Mouse (Mus musculus) heart, embryonic 10.5 days (tissue): ENCODE results near the gene Rdh19. TPM values are rescaled to one million over a fixed set of nuclear protein-coding genes. Genes with fewer than 3 reads are reported as not detected.
"Not testable (repeated sequence)": the region's sequence is repeated elsewhere in the genome, so short reads cannot be mapped to it uniquely, and the experiment has no call there.

Experiments
- DNase-seq: peaks from one replicate; pipeline ENCODE4 v3.0.0-alpha.2; 2017; ENCODE audit warnings: low spot score
- H3K27ac ChIP-seq: fragments of 300-500 bp; sonication (generic); 2 replicates; pipeline ENCODE4 v1.5.1; 2016; ENCODE audit warnings: mild to moderate bottlenecking
- H3K27me3 ChIP-seq: fragments of 300-500 bp; sonication (generic); 2 replicates; pipeline ENCODE4 v1.6.1; 2016; ENCODE audit warnings: mild to moderate bottlenecking; ENCODE audit not compliant: poor library complexity, insufficient read depth, severe bottlenecking
- H3K36me3 ChIP-seq: fragments of 300-500 bp; sonication (generic); 2 replicates; pipeline ENCODE4 v1.6.1; 2016; ENCODE audit warnings: mild to moderate bottlenecking, moderate library complexity
- H3K4me1 ChIP-seq: fragments of 300-500 bp; sonication (generic); 2 replicates; pipeline ENCODE4 v1.6.1; 2016; ENCODE audit warnings: mild to moderate bottlenecking
- H3K4me3 ChIP-seq: fragments of 300-500 bp; sonication (generic); 2 replicates; pipeline ENCODE4 v1.5.1; 2016; ENCODE audit warnings: mild to moderate bottlenecking, moderate library complexity
- H3K9me3 ChIP-seq: fragments of 300-500 bp; sonication (generic); 2 replicates; pipeline ENCODE4 v1.6.1; 2016; ENCODE audit warnings: mild to moderate bottlenecking, moderate library complexity
- WGBS: fragments of 180-500 bp; shearing (Covaris S2); methylation state at CpG from one replicate; pipeline ENCODE4 v1.1.7; 2016; 5-methylcytosine and 5-hydroxymethylcytosine counted together
- polyA plus RNA-seq: library from polyadenylated mRNA; unstranded; fragments of >200 nt; fragmentation: Nextera tagmentation; extraction: Ambion mirVana; gene quantifications from 2 replicates; pipeline ENCODE4 v1.2.1, GENCODE M21; 2016

Rdh19 gene
- polyA plus RNA-seq: not detected in 2 replicates

- H3K36me3 ChIP-seq: no peaks in the 10 kb centered on the region
- no peaks in the 10 kb centered on the region for H3K4me1 ChIP-seq
- H3K27me3 ChIP-seq: no peaks in the 10 kb centered on the region
- no peaks in the 10 kb centered on the region for H3K9me3 ChIP-seq
- whole genome bisulfite sequencing: 71% methylated on average over 1 of the region's 1 CpGs
- no peak within 1 kb of the TSS for H3K27ac ChIP-seq
- no peak within 1 kb of the TSS for H3K4me3 ChIP-seq
- no peak for DNase-seq
Measured at GRCm38 (mm10) chr10:127849628-127850027, at the start of gene Rdh19. TSS of gene Rdh19 (plus strand) at chr10:127849928.

DNA sequence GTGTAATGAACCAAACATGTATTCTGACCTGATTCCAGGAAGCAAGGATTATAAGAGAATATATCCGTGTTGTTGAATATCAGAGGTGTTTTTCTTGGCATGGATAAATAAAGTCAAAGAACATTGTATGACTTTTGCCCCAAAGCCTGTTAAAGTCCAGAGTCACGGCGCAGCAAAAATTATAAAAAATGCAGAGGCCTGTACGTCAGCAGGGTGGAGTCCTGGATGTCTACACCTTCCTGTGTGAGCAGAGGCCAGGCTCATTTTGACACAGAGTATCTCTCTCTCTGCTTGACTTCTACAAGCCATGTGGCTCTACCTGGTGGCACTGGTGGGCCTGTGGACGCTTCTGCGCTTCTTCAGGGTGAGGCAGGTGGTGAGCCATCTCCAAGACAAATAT lies 48.8 kb upstream of the Rdh19 start, which contains the start of gene Rdh16:
TSS of gene Rdh16 (plus strand) at position 262 of the 400 bp plus-strand sequence.
- Histone ChIP-seq H3K4me1 (no peaks in the 10 kb centered on the region), H3K27me3 (no peaks in the 10 kb centered on the region), H3K9me3 (no peaks in the 10 kb centered on the region), H3K4me3 (no peak within 1 kb of the TSS), H3K36me3 (no peaks in the 10 kb centered on the region), H3K27ac (no peak within 1 kb of the TSS)
- DNase-seq: no peak
- 84% methylated on average over 6 of the region's 6 CpGs for WGBS

DNA sequence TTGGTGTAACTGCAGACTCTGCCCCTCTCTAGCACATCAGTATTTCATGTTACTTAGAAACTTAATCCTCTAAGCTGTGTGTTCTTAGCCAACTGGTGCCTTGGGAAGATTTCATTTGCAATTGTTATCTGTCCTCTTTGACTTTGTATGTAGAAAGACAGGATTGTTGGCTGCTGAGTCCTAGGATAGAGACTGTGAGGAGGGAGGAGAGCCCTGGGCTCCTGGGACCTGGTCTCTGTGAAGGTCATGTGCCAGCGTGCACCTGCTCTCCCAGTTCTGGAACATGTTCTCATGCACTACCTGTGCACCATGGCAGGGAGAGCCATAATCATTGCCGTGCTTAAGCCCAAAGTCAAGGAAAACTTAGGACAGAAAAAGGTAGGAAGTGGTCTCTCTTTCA lies 48.1 kb upstream of the Rdh19 start:
- 83% methylated on average over 2 of the region's 2 CpGs for WGBS
- DNase-seq: no peak
- Histone ChIP-seq H3K4me3 (no peak overlapping the region), H3K27me3 (no peaks in the 10 kb centered on the region), H3K4me1 (no peaks in the 10 kb centered on the region), H3K36me3 (no peaks in the 10 kb centered on the region), H3K9me3 (no peaks in the 10 kb centered on the region), H3K27ac (no peak overlapping the region)

- Histone ChIP-seq H3K36me3 (no peaks in the 10 kb centered on the region), H3K27ac (no peak overlapping the region), H3K4me3 (no peak overlapping the region)
Measured at GRCm38 (mm10) chr10:127802236-127802635, 47.5 kb upstream of the Rdh19 start.

GRCm38 (mm10) chr10:127804416-127804815 lies 45.3 kb upstream of the Rdh19 start:
- 65% methylated on average over 7 of the region's 7 CpGs for WGBS
- Histone ChIP-seq H3K4me1 (no peaks in the 10 kb centered on the region), H3K9me3 (no peaks in the 10 kb centered on the region), H3K36me3 (no peaks in the 10 kb centered on the region), H3K27ac (no peak overlapping the region), H3K4me3 (no peak overlapping the region), H3K27me3 (no peaks in the 10 kb centered on the region)
- no peak for DNase-seq

More at GRCm38 (mm10) chr10:127802236-127802635, 47.5 kb upstream of the Rdh19 start:
- Histone ChIP-seq H3K27me3 (no peaks in the 10 kb centered on the region), H3K9me3 (no peaks in the 10 kb centered on the region), H3K4me1 (no peaks in the 10 kb centered on the region)
- 68% methylated on average over 5 of the region's 5 CpGs for WGBS
- no peak for DNase-seq

- H3K27ac ChIP-seq: no peak overlapping the region
- H3K27me3 ChIP-seq: no peaks in the 10 kb centered on the region
- no peaks in the 10 kb centered on the region for H3K4me1 ChIP-seq
- H3K4me3 ChIP-seq: no peak overlapping the region
- no peak for DNase-seq
- peaks cover 1% of the 10 kb centered on the region; the same call in 1 of the 2 replicates for H3K9me3 ChIP-seq
- no peaks in the 10 kb centered on the region for H3K36me3 ChIP-seq
Measured at GRCm38 (mm10) chr10:127815888-127816287, 33.8 kb upstream of the Rdh19 start.

GRCm38 (mm10) chr10:127817268-127817910 lies 32.3 kb upstream of the Rdh19 start:
- not testable (repeated sequence) for DNase-seq, H3K27me3 ChIP-seq, H3K4me1 ChIP-seq, H3K36me3 ChIP-seq, H3K27ac ChIP-seq, H3K4me3 ChIP-seq, H3K9me3 ChIP-seq
- 69% methylated on average over 4 of the region's 4 CpGs for WGBS

GRCm38 (mm10) chr10:127821806-127822205 lies 27.9 kb upstream of the Rdh19 start:
- not testable (repeated sequence) for H3K36me3 ChIP-seq, H3K27me3 ChIP-seq, H3K27ac ChIP-seq, H3K9me3 ChIP-seq, H3K4me1 ChIP-seq, DNase-seq, H3K4me3 ChIP-seq
- 82% methylated on average over 2 of the region's 2 CpGs for WGBS

GRCm38 (mm10) chr10:127825386-127825785 lies 24.3 kb upstream of the Rdh19 start:
- Histone ChIP-seq H3K9me3 (peaks cover 3% of the 10 kb centered on the region; the same call in 1 of the 2 replicates), H3K27me3 (no peaks in the 10 kb centered on the region), H3K27ac (no peak overlapping the region), H3K4me3 (no peak overlapping the region), H3K4me1 (no peaks in the 10 kb centered on the region), H3K36me3 (no peaks in the 10 kb centered on the region)
- DNase-seq: no peak
- WGBS: 69% methylated on average over 6 of the region's 6 CpGs

DNA sequence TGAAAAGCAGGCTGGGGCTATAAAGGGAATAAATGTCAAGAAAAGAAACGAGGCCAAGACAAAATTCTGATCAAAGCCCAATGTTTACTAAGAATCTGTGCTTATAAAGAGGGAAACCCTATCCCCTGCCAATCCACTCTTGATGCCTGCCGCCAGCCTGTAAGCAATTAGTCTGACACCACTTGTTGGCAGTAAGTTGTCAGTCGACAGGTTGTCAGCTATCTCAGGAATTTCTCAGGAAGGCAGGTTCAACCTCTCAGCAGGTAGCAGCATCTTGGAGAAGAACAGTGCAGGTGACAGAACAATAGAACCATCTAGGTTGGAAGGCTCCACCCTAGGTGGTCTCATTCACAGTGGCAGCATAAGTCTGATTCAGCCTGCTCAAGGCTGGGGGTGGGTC lies 20.6 kb upstream of the Rdh19 start:
- DNase-seq: no peak
- WGBS: 66% methylated on average over 3 of the region's 3 CpGs

DNA sequence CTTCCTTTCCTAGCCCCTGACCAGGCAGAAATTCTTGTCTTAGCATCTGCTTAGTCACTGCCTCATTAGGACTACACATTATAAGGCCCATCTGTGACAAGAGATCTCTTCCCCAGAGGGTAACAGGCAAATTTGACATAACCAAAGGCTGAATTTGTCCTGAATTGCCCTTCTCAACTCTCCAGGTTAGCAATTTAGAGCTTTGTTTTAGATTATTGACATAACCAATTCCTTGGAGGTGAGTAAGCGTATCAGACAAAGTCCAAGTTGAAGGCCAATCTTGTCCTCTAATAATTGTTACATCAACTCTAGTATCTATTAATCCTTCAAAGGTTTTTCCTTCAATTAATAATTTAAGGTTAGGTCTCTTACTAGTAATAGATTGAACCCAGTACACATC lies 15.5 kb upstream of the Rdh19 start:
- H3K36me3 ChIP-seq, DNase-seq, H3K4me3 ChIP-seq, H3K27me3 ChIP-seq, H3K27ac ChIP-seq, H3K4me1 ChIP-seq, H3K9me3 ChIP-seq: not testable (repeated sequence)
- WGBS: 98% methylated on average over 1 of the region's 1 CpGs

More for the DNA sequence above, 20.6 kb upstream of the Rdh19 start:
- no peak overlapping the region for H3K4me3 ChIP-seq
- H3K36me3 ChIP-seq: no peaks in the 10 kb centered on the region
- H3K9me3 ChIP-seq: no peaks in the 10 kb centered on the region
- H3K27me3 ChIP-seq: no peaks in the 10 kb centered on the region
- no peak overlapping the region for H3K27ac ChIP-seq
- H3K4me1 ChIP-seq: no peaks in the 10 kb centered on the region

DNA sequence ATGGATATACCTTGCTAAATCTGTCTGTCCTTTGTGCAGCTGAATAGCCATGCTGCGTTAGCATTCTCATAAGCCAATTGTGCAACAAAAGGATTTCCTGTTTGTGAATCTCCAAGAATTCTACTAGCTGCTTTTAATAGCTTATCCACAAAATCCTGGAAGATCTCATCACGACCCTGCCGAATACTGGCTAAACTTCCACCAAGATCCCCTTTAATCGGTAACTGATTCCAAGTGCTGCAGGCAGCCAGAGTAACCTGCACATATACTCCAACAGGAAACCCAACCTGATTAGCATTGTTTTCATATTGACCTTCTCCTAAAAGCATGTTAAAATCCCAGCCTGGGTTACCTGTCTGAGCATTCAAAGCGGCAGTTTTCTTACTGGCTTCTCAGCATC lies 14.4 kb upstream of the Rdh19 start:
- Histone ChIP-seq H3K9me3 (0 out of 2 replicates have a peak, but pooled peaks cover 3% of the 10 kb centered on the region), H3K4me3 (no peak overlapping the region), H3K27me3 (no peaks in the 10 kb centered on the region), H3K36me3 (no peaks in the 10 kb centered on the region), H3K27ac (no peak overlapping the region), H3K4me1 (no peaks in the 10 kb centered on the region)
- no peak for DNase-seq
- WGBS: 75% methylated on average over 5 of the region's 5 CpGs

DNA sequence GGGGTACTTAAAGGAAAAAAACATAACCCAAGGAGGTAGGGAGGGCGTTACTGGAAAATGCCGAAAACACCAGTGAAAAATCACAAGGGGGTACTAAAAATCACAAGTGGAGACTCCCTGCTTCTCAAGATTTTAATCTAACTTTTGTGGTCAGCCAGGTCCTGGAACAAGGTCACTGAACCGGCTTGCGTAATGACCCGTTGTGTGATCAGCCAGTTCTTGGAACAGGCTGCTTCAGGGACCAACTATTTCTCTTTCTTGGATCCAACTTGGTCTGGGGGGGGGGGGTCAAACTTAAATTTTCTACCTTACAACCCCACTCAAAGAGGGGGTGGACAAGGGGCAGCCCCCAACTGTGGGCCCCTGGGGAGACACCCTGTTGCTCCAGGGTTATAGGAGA lies 11.9 kb upstream of the Rdh19 start:
- not testable (repeated sequence) for H3K4me1 ChIP-seq, H3K27me3 ChIP-seq, H3K27ac ChIP-seq, H3K4me3 ChIP-seq, DNase-seq, H3K9me3 ChIP-seq, H3K36me3 ChIP-seq
- 89% methylated on average over 5 of the region's 5 CpGs for WGBS

DNA sequence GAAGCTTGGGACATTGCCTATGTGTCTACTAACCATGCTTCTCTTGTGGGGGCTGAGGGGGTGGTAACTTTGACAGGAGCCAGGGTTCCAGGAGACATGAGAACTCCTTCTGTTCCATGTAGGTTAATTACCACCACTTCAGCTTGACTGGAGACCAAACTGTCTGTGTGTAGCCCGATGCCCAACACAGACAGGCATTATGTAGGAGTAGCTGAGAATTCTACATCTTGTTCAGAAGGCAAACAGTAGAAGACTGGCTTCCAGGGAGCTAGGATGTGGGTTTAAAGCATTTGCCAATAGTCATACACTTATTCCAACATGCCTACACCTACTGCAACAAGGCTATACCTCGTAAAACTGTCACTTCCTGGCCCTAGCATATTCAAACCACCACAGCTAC lies 11.2 kb upstream of the Rdh19 start:
- Histone ChIP-seq H3K27me3 (no peaks in the 10 kb centered on the region), H3K4me3 (no peak overlapping the region), H3K4me1 (no peaks in the 10 kb centered on the region), H3K36me3 (no peaks in the 10 kb centered on the region), H3K27ac (no peak overlapping the region), H3K9me3 (0 out of 2 replicates have a peak, but pooled peaks cover 3% of the 10 kb centered on the region)
- 84% methylated on average over 2 of the region's 2 CpGs for WGBS
- DNase-seq: no peak
